Mouse (Mus musculus) CH12.LX (cell line): ENCODE measurements at regions not wholly inside any gene's neighbourhood (a gene's known extent, or its start where the extent isn't known, plus 50 kb on each side); places are given as distances from the start of the nearest gene placed in this dataset.
A peak's percentile ranks its signal among the peaks of the same experiment; 100 is the strongest.
"Not testable (repeated sequence)": the region's sequence is repeated elsewhere in the genome, so short reads cannot be mapped to it uniquely, and the experiment has no call there.

Experiments used
- DNase-seq: peaks from one replicate; pipeline ENCODE4 v3.0.0-alpha.2; 2013; ENCODE audit errors: extremely low read depth
- H3K27ac ChIP-seq: 2 replicates; pipeline ENCODE4 v1.5.1; 2012; ENCODE audit warnings: low read depth, mild to moderate bottlenecking, control low read depth, moderate library complexity; ENCODE audit not compliant: insufficient read depth
- H3K27me3 ChIP-seq: replicated peaks from 2 replicates; pipeline ENCODE3; 2012; ENCODE audit warnings: inconsistent platforms
- H3K36me3 ChIP-seq, 2 experiments: replicated peaks in 1 of 2; 2 replicates each; pipeline versions ENCODE3 to v1.6.1; 2012; ENCODE audit warnings: inconsistent platforms in 1 of 2, low read length in 1 of 2, mild to moderate bottlenecking in 1 of 2, mixed read lengths in 1 of 2, moderate library complexity in 1 of 2; ENCODE audit not compliant: control insufficient read depth in 1 of 2, insufficient read depth in 1 of 2
- H3K4me1 ChIP-seq, 2 experiments: 2 replicates each; pipeline ENCODE4 v1.6.1; 2012; ENCODE audit warnings: inconsistent platforms in 1 of 2, moderate library complexity in 1 of 2; ENCODE audit not compliant: insufficient read depth in 2 of 2, control insufficient read depth in 1 of 2
- H3K4me2 ChIP-seq: 2 replicates; pipeline ENCODE4 v1.6.1; 2012; ENCODE audit warnings: low read depth, mild to moderate bottlenecking, control low read depth; ENCODE audit not compliant: poor library complexity, insufficient read depth, severe bottlenecking
- H3K4me3 ChIP-seq, 3 experiments: fragments of 150-350 bp in 1 of 3; sonication (generic) in 1 of 3; replicated peaks in 1 of 3; 2 replicates each; pipeline versions ENCODE3 to v1.5.1; 2011 to 2012; ENCODE audit warnings: low read depth in 2 of 3, low read length in 2 of 3, mild to moderate bottlenecking in 2 of 3, moderate library complexity in 2 of 3, control low read depth in 1 of 3, improper control_type of control experiment in 1 of 3, inconsistent platforms in 1 of 3, mixed read lengths in 1 of 3; ENCODE audit not compliant: poor library complexity in 1 of 3
- H3K79me2 ChIP-seq: replicated peaks from 2 replicates; pipeline ENCODE4 v1.6.1; 2012; ENCODE audit warnings: mild to moderate bottlenecking, moderate library complexity; ENCODE audit not compliant: control insufficient read depth, poor library complexity, insufficient read depth, severe bottlenecking; ENCODE audit errors: extremely low read depth
- H3K9ac ChIP-seq: 2 replicates; pipeline ENCODE4 v1.6.1; 2012; ENCODE audit warnings: low read depth, mild to moderate bottlenecking, control low read depth, moderate library complexity; ENCODE audit not compliant: insufficient read depth
- H3K9me3 ChIP-seq: replicated peaks from 2 replicates; pipeline ENCODE3; 2012; ENCODE audit warnings: low read length, inconsistent platforms, mixed read lengths
- ELF1 ChIP-seq: IDR thresholded peaks from 2 replicates; pipeline ENCODE4 v1.6.1; 2014; ENCODE audit warnings: low read depth, mild to moderate bottlenecking, inconsistent platforms, low read length, improper control_type of control experiment
- ETS1 ChIP-seq: conservative IDR thresholded peaks from 2 replicates; pipeline ENCODE4 v1.6.1; 2012; ENCODE audit warnings: low read depth, mild to moderate bottlenecking, inconsistent platforms, low read length, improper control_type of control experiment, moderate library complexity
- IRF4 ChIP-seq: IDR thresholded peaks from 2 replicates; pipeline ENCODE4 v1.6.1; 2014; ENCODE audit warnings: low read depth, mild to moderate bottlenecking, inconsistent platforms, low read length, improper control_type of control experiment
- MYC ChIP-seq: IDR thresholded peaks from 2 replicates; pipeline ENCODE4 v1.6.1; 2011; ENCODE audit warnings: low read depth, mild to moderate bottlenecking, improper control_type of control experiment, low read length
- RCOR1 ChIP-seq: conservative IDR thresholded peaks from 2 replicates; pipeline ENCODE4 v1.6.1; 2012; ENCODE audit warnings: low read depth, mild to moderate bottlenecking, inconsistent platforms, low read length, improper control_type of control experiment
- SMC3 ChIP-seq: IDR thresholded peaks from 2 replicates; pipeline ENCODE4 v1.6.1; 2011; ENCODE audit warnings: low read depth, low read length, improper control_type of control experiment
- USF2 ChIP-seq: conservative IDR thresholded peaks from 2 replicates; pipeline ENCODE4 v1.6.1; 2011; ENCODE audit warnings: low read depth, low read length, improper control_type of control experiment
- dilution Hi-C: fragments of 300-500 bp; cut with MboI; formaldehyde crosslinking; loops from 2 replicates; pipeline ENCODE4 v1.14.3; 2020; ENCODE audit warnings: low sequenced_read_pairs; ENCODE audit not compliant: extremely low pct_unique_long_range_greater_than_20kb, extremely low pct_ligation_motif_present
- in situ Hi-C: fragments of 300-500 bp; cut with MboI; formaldehyde crosslinking; loops from 3 replicates; pipeline ENCODE4 v1.14.3; 2019; ENCODE audit warnings: low sequenced_read_pairs, low pct_ligation_motif_present, low pct_unique_long_range_greater_than_20kb, mixed read lengths

- Histone ChIP-seq H3K36me3 (no peaks in the 10 kb centered on the region), H3K9ac (no peak overlapping the region)
- dilution Hi-C loops: no loop called here
Measured at GRCm38 (mm10) chr6:6303767-6304166, 86.8 kb upstream of the Slc25a13 start.

DNA sequence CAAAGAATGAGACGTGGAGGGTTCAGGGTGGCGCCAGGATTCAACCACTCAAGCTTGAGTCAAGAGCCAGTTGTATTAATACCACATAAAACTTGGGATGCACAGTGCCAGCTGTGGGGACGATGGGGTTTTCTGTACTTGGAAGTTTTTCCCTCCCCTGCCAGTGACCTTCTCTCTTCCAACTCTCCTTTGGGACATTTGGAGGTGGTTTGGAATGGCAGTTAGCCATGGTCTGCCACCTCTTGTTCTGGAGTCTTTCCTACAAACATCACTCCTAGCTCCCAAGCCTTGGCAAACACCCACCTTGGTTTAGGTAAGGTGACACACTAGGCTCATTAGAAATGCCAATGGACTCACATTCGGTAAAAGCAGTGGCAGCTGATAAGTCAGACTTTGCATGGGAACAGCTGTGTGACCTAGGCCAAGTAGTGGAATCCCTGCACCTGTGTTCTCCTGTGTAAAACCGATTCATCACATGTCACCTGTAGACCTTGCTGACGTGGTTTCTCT, 84.1 kb upstream of the Slc25a13 start:
- in situ Hi-C loops (no loop called here), dilution Hi-C loops (no loop called here)
- Histone ChIP-seq H3K9me3 (no peaks in the 10 kb centered on the region), H3K36me3 (no peaks in the 10 kb centered on the region), H3K79me2 (no peaks in the 10 kb centered on the region), H3K27ac (no peak overlapping the region), H3K9ac (no peak overlapping the region), H3K4me2 (no peak overlapping the region), H3K27me3 (no peaks in the 10 kb centered on the region), H3K4me3 (no peak overlapping the region), H3K4me1 (no peaks in the 10 kb centered on the region; a peak in 1 of 4 replicates)
- no peak for DNase-seq
- TF ChIP-seq ELF1: no peak

More at GRCm38 (mm10) chr6:6303767-6304166, 86.8 kb upstream of the Slc25a13 start:
- no peaks in the 10 kb centered on the region for H3K79me2 ChIP-seq
- TF ChIP-seq IRF4 (no peak), MYC (no peak), RCOR1 (no peak), SMC3 (no peak)
- peak; percentile 3 for DNase-seq
- H3K4me2 ChIP-seq: no peak overlapping the region
- H3K9me3 ChIP-seq: no peaks in the 10 kb centered on the region
- no peak overlapping the region for H3K4me3 ChIP-seq
- in situ Hi-C loops: no loop called here
- no peaks in the 10 kb centered on the region for H3K27me3 ChIP-seq
- no peaks in the 10 kb centered on the region; a peak in 1 of 4 replicates for H3K4me1 ChIP-seq
- no peak overlapping the region for H3K27ac ChIP-seq

GRCm38 (mm10) chr6:6298867-6299852, 82.2 kb upstream of the Slc25a13 start:
- Histone ChIP-seq H3K4me2 (no peak overlapping the region), H3K79me2 (no peaks in the 10 kb centered on the region), H3K27ac (no peak overlapping the region), H3K36me3 (no peaks in the 10 kb centered on the region), H3K27me3 (no peaks in the 10 kb centered on the region), H3K4me1 (no peaks in the 10 kb centered on the region; a peak in 1 of 4 replicates), H3K9ac (no peak overlapping the region), H3K4me3 (no peak overlapping the region), H3K9me3 (no peaks in the 10 kb centered on the region)
- no peak for DNase-seq
- dilution Hi-C loops (no loop called here), in situ Hi-C loops (loop anchor here (25.0 kb wide), 1 partner anchor 588 kb away; the partner anchor contains the start of gene Dlx5)
- TF ChIP-seq ETS1 (no peak), USF2 (no peak)

DNA sequence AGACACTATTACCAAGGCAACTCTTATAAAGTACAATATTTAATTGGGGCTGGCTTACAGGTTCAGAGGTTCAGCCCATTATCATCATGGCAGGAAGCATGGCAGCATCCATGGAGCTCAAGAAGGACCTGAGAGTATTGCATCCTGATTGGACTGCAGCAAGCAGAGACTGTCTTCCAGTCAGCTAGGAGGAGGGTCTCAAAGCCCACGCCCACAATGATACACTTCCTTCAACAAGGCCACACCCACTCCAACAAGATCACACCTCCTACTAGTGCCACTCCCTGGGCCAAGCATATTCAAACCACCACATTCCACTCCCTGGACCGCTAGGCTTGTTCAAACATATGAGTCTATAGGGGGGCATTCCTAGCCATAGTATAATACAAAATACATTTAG, 78.6 kb upstream of the Slc25a13 start:
- in situ Hi-C loops: loop anchor here (25.0 kb wide), 1 partner anchor 592 kb away; the partner anchor contains the start of gene Dlx5
- H3K79me2 ChIP-seq, dilution Hi-C loops: not testable (repeated sequence)

More for the DNA sequence above, 78.6 kb upstream of the Slc25a13 start:
- H3K4me2 ChIP-seq, H3K9ac ChIP-seq, H3K4me1 ChIP-seq, DNase-seq, H3K36me3 ChIP-seq, H3K4me3 ChIP-seq, H3K9me3 ChIP-seq, H3K27ac ChIP-seq, H3K27me3 ChIP-seq: not testable (repeated sequence)
